Mouse (Mus musculus) brain, embryonic 14.5 days (tissue): ENCODE results near the gene Elmod2.

ENCODE experiments used
- CTCF ChIP-seq: fragments of 200-500 bp; IDR thresholded peaks from 2 replicates; pipeline ENCODE4 v1.5.1; 2012; ENCODE audit warnings: inconsistent platforms, mild to moderate bottlenecking, moderate library complexity, borderline replicate concordance; ENCODE audit not compliant: insufficient read depth, insufficient read length; ENCODE audit errors: extremely low read depth
- POLR2A ChIP-seq: fragments of 200-500 bp; IDR thresholded peaks from 2 replicates; pipeline ENCODE4 v1.6.1; 2012; ENCODE audit warnings: mild to moderate bottlenecking, inconsistent platforms, borderline replicate concordance; ENCODE audit not compliant: poor library complexity, insufficient read depth, insufficient read length, severe bottlenecking; ENCODE audit errors: extremely low read depth

GRCm38 (mm10) chr8:83274470-83274869, 57.8 kb downstream of the Elmod2 start:
- TF ChIP-seq POLR2A: no peak
- TF ChIP-seq CTCF: no peak
